Mouse (Mus musculus) cerebellum, postnatal 4 days (tissue): ENCODE measurements around the gene Bckdhb.
A peak's percentile ranks its signal among the peaks of the same experiment; 100 is the strongest.
"Not testable (repeated sequence)": the region's sequence is repeated elsewhere in the genome, so short reads cannot be mapped to it uniquely, and the experiment has no call there.

Source experiments
- DNase-seq, 2 experiments: peaks; one replicate each; pipeline ENCODE4 v3.0.0; 2022; ENCODE audit warnings: low spot score in 2 of 2, mixed read lengths in 1 of 2

Gene Bckdhb

GRCm38 (mm10) chr9:83963296-83963695 lies 38.4 kb downstream of the Bckdhb start:
- DNase-seq = no peak

GRCm38 (mm10) chr9:83964376-83964775 lies 39.4 kb downstream of the Bckdhb start:
- no peak for DNase-seq

GRCm38 (mm10) chr9:83967439-83968050 lies 42.6 kb downstream of the Bckdhb start:
- DNase-seq = no peak

GRCm38 (mm10) chr9:83969326-83969725 lies 44.4 kb downstream of the Bckdhb start:
- no peak for DNase-seq

- no peak for DNase-seq
Observed at GRCm38 (mm10) chr9:83973467-83973866, 48.5 kb downstream of the Bckdhb start.

- no peak for DNase-seq
Observed at GRCm38 (mm10) chr9:83975811-83976210, 50.9 kb downstream of the Bckdhb start.

- DNase-seq = no peak
Observed at GRCm38 (mm10) chr9:83981234-83981633, 56.3 kb downstream of the Bckdhb start.

- no peak for DNase-seq
Observed at GRCm38 (mm10) chr9:84008961-84009360, 84.0 kb downstream of the Bckdhb start.

- DNase-seq = no peak
Observed at GRCm38 (mm10) chr9:84011146-84011545, 86.2 kb downstream of the Bckdhb start.

- DNase-seq = not testable (repeated sequence)
Observed at GRCm38 (mm10) chr9:84018141-84018540, 93.2 kb downstream of the Bckdhb start.

GRCm38 (mm10) chr9:84019627-84020026 lies 94.7 kb downstream of the Bckdhb start:
- DNase-seq = no peak

GRCm38 (mm10) chr9:84021189-84021588 lies 96.2 kb downstream of the Bckdhb start:
- DNase-seq = no peak

- DNase-seq = no peak
Observed at GRCm38 (mm10) chr9:84028120-84028519, 103.2 kb downstream of the Bckdhb start.

GRCm38 (mm10) chr9:84030691-84031290 lies 105.8 kb downstream of the Bckdhb start:
- no peak for DNase-seq

GRCm38 (mm10) chr9:84031406-84031805 lies 106.5 kb downstream of the Bckdhb start:
- DNase-seq = no peak

- DNase-seq = peak in 1 of 2 experiments; percentile 43
Observed at GRCm38 (mm10) chr9:84032669-84033341, 107.9 kb downstream of the Bckdhb start.

- DNase-seq = no peak
Observed at GRCm38 (mm10) chr9:84036046-84036445, 111.1 kb downstream of the Bckdhb start.

- no peak for DNase-seq
Observed at GRCm38 (mm10) chr9:84037224-84037623, 112.3 kb downstream of the Bckdhb start.

- no peak for DNase-seq
Observed at GRCm38 (mm10) chr9:84038946-84039345, 114.0 kb downstream of the Bckdhb start.

- no peak for DNase-seq
Observed at GRCm38 (mm10) chr9:84040376-84040775, 115.4 kb downstream of the Bckdhb start.

GRCm38 (mm10) chr9:84041631-84042277 lies 116.8 kb downstream of the Bckdhb start:
- no peak for DNase-seq

GRCm38 (mm10) chr9:84042539-84042938 lies 117.6 kb downstream of the Bckdhb start:
- no peak for DNase-seq

- DNase-seq = no peak
Observed at GRCm38 (mm10) chr9:84044136-84044535, 119.2 kb downstream of the Bckdhb start.
